Mouse (Mus musculus): ENCODE data around the gene Bcam.

- TF ChIP-seq MXI1 (IDR thresholded peaks at IDR 0.05; ENCODE audit: low read depth, low read length) = no peak
- TF ChIP-seq MAX (IDR thresholded peaks at IDR 0.05; ENCODE audit: low read length) = no peak
- no peak for TF ChIP-seq POLR2A (IDR thresholded peaks at IDR 0.05; ENCODE audit: control insufficient read depth in 1 of 2, insufficient read depth in 1 of 2, low read depth in 1 of 2, low read length in 2 of 2, poor library complexity in 1 of 2)
- TF ChIP-seq SMC3 (IDR thresholded peaks at IDR 0.05; ENCODE audit: low read depth, low read length) = no peak
- TF ChIP-seq CTCF (IDR thresholded peaks at IDR 0.05 in 2 of 3, conservative IDR thresholded peaks at IDR 0.05 in 1 of 3; ENCODE audit: control insufficient read depth in 1 of 3, insufficient read depth in 1 of 3, low read depth in 2 of 3, low read length in 3 of 3, poor library complexity in 1 of 3, severe bottlenecking in 1 of 3) = no peak
- no peak for TF ChIP-seq E2F4 (IDR thresholded peaks at IDR 0.05; ENCODE audit: borderline replicate concordance, low read depth, low read length)
Measured at GRCm38 (mm10) chr7:19762283-19762682, 8.5 kb downstream of the Bcam start.
